Mouse (Mus musculus) hematopoietic stem cell, adult 5-6 weeks (primary cell): ENCODE measurements at regions not wholly inside any gene's neighbourhood (a gene's known extent, or its start where the extent isn't known, plus 50 kb on each side); places are given as distances from the start of the nearest gene placed in this dataset.

Experiments used
- ATAC-seq, 2 experiments: fragments of 125-278 bp in 1 of 2; replicated peaks in 1 of 2; 2 replicates each; pipeline ENCODE4 v1.8.0; 2016 to 2017; ENCODE audit warnings: inconsistent platforms in 2 of 2, mild to moderate bottlenecking in 2 of 2, moderate number of reproducible peaks in 2 of 2, low read depth in 1 of 2, moderate TSS enrichment in 1 of 2; ENCODE audit not compliant: low FRiP score in 2 of 2, poor library complexity in 2 of 2, severe bottlenecking in 2 of 2, insufficient read depth in 1 of 2, low TSS enrichment in 1 of 2

DNA sequence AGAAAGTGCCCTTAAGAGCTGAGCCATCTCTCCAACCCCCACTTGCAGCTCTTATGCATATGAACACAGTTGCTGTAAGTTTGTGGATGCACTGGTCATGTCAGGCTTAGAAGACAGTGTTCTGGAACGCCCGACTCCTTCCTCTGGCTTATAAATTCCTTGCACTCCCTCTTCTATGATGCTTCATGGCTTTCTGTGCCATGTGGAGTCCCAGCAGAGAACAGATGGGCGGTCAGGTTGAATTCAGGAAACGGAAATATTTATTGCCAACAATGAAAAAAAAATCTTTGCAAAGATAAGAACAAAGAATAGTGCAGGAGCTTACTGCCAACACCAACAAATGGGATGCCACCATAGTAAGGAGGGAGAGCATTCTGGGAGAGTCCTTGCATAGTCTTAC lies 113.9 kb upstream of the Arg1 start:
- no peak for ATAC-seq

DNA sequence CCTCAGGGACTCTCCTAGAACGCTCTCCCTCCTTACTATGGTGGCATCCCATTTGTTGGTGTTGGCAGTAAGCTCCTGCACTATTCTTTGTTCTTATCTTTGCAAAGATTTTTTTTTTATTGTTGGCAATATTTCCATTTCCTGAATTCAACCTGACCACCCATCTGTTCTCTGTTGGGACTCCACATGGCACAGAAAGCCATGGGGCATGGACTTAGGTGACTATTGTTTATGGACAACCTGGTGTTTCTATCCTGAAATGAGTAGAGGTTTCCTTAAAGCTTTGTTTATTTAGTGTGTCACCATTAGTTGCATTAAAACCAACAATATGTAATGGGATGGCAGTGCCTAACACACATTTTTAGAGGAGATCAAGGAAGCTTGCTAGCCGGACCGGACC lies 112.6 kb upstream of the Arg1 start:
- ATAC-seq = no peak

DNA sequence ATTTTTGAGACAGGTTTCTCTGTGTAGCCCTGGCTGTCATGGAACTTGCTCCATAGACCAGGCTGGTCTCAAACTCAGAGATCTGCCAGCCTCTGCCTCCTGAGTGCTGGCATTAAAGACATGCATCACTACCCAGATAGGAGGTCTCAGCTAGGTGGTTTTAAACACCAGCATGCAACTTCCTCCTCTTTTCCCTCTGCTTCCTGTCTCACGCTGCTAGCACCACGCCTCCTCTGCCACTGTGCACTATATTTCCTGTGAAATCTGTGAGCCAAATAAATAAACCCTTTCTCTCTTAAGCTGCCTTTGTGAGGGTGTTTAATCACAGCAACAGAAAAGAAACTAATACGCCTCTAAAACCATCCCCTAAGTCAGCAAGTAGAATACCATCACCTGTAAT lies 109.6 kb upstream of the Arg1 start:
- ATAC-seq = peak; percentile 25 to 49; a peak in 1 of 4 replicates

DNA sequence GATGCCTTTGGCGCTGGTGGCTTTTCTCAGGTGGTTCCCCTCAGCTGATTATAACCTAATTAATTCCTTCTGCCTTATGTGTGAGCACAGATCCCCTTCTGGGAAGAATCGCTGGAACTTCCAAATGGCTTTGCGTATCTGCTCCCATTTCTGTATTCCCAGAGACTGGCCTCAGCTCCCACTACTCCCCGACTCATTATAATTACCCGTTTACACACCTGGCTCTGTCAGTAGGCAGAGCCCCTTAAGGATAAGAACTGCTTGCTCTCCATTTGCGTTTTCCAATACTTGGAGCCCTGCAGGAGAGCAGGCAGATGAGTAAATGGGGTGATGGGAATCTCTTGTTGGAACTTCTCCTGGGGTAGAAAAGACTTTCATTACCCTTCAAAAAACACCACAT lies 108.1 kb upstream of the Arg1 start:
- no peak for ATAC-seq

DNA sequence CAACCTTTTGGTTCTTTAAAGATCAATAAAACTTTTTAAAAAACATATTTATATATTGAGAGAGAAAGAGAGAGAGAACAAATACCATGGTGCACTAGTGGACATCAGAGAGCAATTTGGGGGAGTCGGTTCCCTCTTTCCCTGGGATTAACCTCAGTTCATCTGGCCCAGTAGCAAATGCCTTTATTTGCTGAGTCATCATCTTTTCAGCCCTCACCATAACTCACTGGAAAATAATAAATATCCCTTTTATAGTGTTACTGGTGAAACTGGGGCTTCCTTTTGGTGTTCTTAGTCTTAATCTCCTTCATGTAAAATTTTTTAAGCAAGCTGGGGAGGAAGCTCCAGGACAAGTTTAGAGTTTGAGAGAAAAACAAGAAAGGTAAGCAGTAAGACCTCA lies 105.3 kb upstream of the Arg1 start:
- ATAC-seq = no peak

DNA sequence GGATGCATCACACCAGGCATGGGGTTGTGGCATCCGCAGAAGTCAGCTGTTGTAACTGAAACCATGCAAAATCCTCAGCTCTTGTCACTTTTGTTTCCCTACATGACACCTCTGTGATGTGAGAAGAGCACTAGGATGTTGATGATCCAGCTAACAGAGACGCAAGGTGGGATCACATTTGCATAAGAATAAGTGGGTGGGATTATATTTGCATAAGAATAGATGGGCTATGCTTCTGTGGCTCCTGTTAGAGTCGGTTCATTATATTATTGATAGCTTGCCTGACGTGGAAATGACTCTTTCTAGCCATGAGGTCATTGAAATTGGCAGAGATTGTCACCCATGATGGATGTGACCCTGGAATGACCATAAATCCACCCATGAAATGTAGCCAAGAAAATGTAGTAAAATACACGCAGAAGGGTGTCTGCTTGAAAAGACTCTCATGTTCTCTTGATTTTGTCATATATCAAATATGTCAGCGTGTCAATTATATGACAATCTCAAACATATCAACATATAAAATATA lies 102.2 kb upstream of the Arg1 start:
- no peak for ATAC-seq

DNA sequence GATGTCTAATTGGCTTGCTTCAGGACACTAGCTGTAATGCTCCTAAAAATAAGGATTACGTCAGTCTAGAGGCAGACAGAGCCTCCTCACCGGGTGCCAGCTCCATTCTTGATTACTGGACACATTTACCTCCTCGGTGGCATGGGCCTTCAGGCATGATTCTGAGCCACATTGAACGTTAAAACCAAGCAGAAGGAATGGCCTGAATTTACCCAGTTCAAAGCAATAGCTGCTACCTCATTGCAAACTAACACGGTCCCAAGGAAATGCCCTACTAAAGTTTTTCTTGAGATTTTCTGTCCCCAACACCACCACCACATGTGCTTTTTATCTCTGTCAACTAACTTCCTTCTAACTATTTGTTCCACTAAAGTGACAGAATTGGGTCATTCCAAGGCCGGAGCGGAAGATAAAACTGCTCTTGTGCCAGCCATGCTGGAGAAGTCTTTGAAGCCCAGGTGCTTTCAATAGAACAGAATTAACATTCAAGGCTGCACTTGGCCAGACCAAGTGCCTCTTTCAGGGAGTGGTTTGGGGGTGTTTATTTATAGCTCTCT lies 96.4 kb upstream of the Arg1 start:
- ATAC-seq = peak; percentile 27 to 45; a peak in 3 of 4 replicates

DNA sequence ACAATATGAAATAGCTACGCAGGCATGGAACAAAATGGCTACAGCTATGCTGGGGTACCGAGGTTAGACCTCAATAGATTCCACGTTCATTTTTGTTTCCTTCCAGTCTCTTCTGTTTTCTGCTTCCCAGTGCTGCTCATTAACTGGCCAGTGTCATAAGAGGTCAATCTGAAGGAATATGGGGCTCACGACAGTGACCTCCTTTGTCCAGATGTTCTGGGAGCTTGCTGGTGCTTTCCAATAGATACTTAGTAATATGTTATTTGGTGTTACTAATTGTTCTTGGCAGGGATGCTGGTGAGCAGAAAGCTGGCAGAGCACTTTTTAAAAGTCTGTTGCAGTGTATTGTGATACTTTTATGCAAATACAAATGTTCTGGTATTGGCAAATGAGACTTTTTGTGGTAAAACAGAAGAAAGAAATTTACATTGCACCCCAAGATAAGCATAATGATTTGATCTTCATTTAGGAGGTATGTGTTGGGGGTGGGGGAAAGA lies 95.8 kb upstream of the Arg1 start:
- ATAC-seq = no peak

DNA sequence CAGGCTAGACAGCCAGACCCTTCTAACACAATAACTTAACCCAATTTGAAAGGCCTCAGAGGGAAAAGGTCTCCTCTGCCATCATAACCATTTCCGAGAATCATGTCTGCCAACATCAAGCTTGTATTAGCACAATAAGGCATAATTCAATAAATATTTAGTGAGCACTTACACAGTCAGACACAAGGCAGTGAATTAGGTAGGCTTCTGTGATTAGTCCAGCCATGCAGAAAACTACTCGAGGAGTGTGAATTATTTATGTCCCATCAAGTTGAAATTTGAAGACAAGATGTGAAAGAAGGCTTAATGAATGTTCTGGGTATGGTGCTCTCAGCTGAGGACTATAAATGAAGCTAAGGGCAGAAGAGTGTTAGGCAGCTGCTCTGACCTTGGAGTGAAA lies 91.7 kb upstream of the Arg1 start:
- ATAC-seq = no peak

DNA sequence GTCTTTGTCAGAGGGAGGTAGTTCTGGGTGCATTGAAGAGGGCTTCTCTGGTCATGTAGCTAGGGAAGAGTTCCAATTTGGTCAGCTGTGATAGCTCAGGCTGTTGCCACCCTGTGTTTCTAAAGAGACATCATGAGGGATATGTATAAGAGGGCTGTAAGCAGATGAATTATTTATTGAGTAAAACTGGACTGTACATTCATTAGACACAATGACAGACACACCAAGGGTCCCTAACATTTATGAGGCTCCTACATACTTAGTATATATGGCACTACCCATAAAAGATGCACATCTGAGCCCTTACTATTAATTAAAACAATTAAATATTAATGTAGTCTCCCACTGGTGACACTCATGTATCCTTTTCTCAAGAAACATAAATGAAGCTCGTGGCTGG lies 90.6 kb upstream of the Arg1 start:
- no peak for ATAC-seq

DNA sequence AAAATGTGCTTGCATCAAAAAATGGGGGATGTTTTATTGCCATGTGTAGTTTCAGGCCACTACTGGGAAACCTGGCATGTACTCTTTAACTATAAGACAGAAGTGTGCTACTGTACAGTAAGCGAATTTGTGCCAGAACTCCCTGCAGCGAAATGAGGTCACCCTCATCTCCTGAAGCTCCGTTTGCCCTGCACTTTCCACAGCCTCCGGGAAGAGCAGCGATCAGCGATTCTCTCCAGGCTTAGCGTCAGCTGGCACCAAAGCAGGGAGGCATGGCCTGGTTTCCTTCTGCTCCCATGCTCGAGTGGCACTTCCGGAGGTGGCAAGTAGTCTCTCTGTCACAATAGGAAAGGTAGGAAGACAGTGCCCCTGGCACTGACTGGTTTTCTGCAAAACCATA lies 88.8 kb upstream of the Arg1 start:
- no peak for ATAC-seq

DNA sequence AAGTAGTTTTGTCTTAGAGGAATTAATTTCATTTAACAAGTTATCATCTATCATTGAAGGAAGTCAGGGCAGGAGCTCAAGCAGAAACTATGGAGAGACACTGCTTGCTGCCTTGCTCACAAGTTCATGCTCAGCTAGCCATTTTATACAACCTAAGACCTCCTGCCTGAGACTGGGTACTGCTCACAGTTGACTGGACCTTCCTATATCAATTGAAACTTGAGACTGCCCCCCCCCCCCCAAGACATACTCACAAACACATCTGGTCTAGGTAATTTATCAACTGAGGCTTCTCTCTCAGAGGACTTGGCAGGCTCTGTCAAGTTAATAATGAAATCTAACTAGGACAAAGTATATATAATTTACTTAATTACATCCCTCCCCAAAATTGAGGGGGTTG lies 84.8 kb upstream of the Arg1 start:
- no peak for ATAC-seq

DNA sequence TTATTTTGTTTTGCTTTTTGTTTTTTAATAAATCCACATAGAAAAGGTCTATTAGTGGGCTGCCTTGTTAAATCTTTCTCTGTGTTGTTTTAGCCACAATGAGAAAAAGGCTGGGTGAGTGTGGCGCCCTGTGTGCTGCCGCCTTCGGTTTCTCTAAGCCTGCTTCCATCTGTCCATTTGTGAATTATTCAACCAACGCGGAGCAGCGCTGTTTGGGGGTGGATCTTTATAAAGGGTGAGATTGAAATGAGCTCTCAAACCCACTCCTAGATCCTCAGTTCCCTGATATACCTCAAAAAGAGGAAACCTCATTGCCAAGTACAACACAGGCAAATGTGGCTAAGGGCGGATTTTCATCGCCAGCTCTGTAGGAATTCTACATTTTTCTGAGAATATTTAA lies 74.0 kb upstream of the Arg1 start:
- no peak for ATAC-seq

DNA sequence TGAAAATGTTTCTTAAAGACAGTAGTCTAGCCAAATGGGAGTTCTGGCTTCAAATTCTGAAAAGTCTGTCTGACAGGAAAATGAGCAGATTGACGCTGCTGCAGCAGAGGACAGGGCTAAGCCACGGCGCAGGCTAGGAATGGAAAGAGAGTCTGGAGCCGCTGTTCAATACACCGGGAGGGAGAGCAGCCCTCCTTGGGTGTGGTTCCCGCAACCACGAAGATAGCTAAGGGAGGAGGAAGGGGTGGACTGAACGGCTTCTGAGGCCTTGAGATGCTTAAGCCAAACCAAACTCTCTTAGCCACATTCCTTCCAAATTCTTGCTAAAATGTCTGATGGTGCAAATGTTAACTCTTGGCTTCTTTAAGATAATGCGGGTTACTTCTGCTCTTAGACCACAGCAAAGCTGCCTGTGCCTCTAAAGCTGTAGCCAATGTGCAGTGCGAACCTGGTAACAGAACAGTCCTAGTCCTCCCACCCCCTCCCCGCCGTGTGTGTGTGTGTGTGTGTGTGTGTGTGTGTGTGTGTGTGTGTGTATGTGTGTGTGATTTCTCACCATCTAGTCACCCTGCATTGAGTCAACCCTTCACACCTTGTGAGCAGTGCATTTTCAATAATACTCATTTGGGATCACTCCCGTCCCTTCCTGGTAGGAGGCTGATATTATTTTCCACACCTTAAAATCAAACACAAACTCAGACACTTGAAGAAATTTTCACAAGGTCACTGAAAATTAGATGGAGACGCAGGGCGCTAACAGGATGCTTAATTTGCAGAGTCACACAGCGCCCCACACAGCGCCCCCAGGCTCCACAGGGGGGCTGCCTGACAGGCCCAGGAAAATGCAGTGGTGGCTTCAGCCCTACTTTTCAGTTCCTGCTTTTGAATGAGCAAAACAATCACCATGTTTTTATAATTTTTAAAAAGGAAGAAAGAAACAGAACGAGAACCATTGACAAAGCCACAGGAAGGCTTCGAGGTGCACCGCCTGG lies 73.2 kb upstream of the Arg1 start:
- peak; percentile 32; a peak in 2 of 4 replicates for ATAC-seq

DNA sequence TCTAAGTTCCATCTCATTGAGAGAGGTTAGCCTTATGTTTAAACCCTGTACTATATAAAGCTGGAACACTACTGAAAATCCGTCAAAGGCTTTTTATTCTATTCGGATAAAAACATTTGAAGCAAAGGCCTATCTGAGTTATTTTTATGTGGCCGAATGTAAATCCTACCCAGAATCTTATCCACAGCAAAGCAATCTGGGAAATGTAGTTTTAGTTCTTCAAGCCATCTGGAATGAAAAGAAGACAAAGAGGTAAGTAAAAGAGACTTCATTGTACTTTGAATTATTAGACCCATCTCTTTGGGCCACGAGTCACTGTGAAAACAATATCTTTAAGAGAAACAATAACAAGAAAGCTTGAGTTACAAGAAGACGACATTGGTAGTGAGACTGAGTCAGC lies 72.5 kb upstream of the Arg1 start:
- ATAC-seq = no peak

DNA sequence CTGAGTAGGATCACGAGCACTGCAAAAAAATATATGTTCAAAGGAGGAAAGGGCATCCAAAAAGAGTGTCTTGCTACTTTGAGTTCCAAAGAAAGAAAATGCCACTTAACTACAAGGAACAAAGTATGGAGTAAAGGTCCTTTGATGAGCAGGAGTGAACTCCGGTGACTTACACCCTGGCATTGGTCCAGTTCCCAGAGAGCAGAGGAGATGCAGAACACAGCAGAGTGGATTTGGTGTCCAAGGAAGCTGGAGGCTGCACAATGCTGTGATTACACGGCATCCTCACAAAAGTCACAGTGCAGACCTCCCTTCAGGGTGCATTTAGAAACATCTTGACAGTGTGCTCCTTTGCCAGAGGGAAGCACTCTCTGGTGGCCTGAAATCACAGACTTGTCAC lies 70.4 kb upstream of the Arg1 start:
- ATAC-seq = no peak

DNA sequence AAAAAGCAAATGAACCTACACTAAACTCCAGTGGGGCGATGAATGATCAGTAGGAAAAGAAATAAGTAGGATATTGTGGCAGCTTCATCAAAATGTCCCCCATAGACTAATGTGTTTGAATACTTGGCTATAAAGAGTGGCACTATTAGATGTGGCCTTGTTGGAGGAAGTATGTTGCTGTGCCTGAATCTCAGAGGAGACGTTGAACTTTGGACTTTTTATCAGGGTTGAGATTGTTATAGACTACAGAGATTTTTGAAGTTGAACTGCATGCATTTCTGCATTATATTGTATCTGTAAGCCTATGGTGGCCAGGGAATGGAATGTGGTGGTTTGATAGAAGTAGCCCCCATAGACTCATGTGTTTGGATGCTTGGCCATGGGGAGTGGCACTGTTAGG lies 68.5 kb upstream of the Arg1 start:
- no peak for ATAC-seq

DNA sequence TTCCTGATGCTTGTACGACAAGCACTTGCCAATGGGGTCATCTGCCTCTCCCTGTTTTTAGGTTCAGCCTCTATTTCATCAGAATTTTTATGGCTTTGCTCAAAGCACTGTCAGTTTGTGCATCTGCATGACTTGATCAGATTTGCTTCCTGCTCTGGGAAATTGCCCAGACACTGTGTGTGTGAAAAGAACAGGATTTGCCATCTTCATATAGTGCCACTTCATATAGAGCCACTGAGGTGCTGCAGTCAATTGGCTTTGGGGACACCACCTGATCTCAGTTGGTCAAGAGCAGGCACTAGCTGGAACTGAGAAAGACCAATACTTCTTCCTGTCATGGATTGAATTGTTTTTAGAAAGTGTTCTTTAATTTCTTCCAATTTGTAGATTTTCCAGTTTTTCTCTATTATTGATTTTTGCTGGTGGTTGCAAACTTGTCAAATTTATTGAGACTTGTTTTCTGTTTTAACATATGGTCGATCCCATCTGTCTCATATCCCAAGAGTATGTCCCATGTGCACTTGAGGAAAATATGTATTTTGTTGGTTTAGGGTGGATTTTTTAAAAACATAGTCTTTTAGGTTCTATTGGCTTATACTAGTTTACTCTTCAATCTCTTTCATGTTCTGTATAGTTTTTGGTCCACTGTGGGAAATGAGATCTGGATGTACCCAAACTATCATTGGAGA lies 62.8 kb upstream of the Arg1 start:
- ATAC-seq = no peak
